Mouse (Mus musculus) lung, embryonic 14.5 days (tissue): ENCODE data around the gene B4galnt1. TPM values are rescaled to one million over a fixed set of nuclear protein-coding genes. Genes with fewer than 3 reads are reported as not detected.

ENCODE experiments used
- ATAC-seq: fragments of 200-750 bp; cut with Nextera tagmentation; 2 replicates; pipeline ENCODE4 v1.8.0; 2017; ENCODE audit warnings: mild to moderate bottlenecking, moderate TSS enrichment, moderate library complexity; ENCODE audit not compliant: insufficient read depth
- DNase-seq: peaks from one replicate; pipeline ENCODE4 v3.0.0-alpha.2; 2015
- H3K27ac ChIP-seq: fragments of 300-500 bp; sonication (generic); 2 replicates; pipeline ENCODE4 v1.5.1; 2014; ENCODE audit warnings: low read depth, mild to moderate bottlenecking, moderate library complexity
- H3K27me3 ChIP-seq: fragments of 300-500 bp; sonication (generic); 2 replicates; pipeline ENCODE4 v1.6.1; 2014; ENCODE audit warnings: low read length, control low read depth; ENCODE audit not compliant: insufficient read depth
- H3K36me3 ChIP-seq: fragments of 300-500 bp; sonication (generic); 2 replicates; pipeline ENCODE4 v1.6.1; 2014; ENCODE audit warnings: control low read depth; ENCODE audit not compliant: insufficient read depth
- H3K4me1 ChIP-seq: fragments of 300-500 bp; sonication (generic); 2 replicates; pipeline ENCODE4 v1.6.1; 2014; ENCODE audit warnings: antibody characterized with exemption, control low read depth; ENCODE audit not compliant: insufficient read depth
- H3K4me2 ChIP-seq: fragments of 300-500 bp; sonication (generic); 2 replicates; pipeline ENCODE4 v1.6.1; 2014; ENCODE audit warnings: mild to moderate bottlenecking
- H3K4me3 ChIP-seq: fragments of 300-500 bp; sonication (generic); 2 replicates; pipeline ENCODE4 v1.5.1; 2014; ENCODE audit warnings: low read depth, low read length
- H3K9ac ChIP-seq: fragments of 300-500 bp; sonication (generic); 2 replicates; pipeline ENCODE4 v1.6.1; 2014
- H3K9me3 ChIP-seq: fragments of 300-500 bp; sonication (generic); 2 replicates; pipeline ENCODE4 v1.6.1; 2016; ENCODE audit warnings: low read depth, low read length, control low read depth
- CTCF ChIP-seq: IDR thresholded peaks from 2 replicates; pipeline ENCODE4 v1.5.1; 2016; ENCODE audit warnings: antibody characterized with exemption, low read depth
- WGBS: fragments of 180-500 bp; shearing (Covaris S2); extraction: QIAGEN DNeasy Blood & Tissue Kit; methylation state at CpG from one replicate; pipeline ENCODE4 v1.1.7; 2014; 5-methylcytosine and 5-hydroxymethylcytosine counted together
- polyA plus RNA-seq: library from polyadenylated mRNA; unstranded; fragments of >200 nt; fragmentation: Nextera tagmentation; extraction: Ambion mirVana; gene quantifications from 2 replicates; pipeline ENCODE4 v1.2.1, GENCODE M21; 2014

B4galnt1 gene
- polyA plus RNA-seq, 1 experiment from 2014 or later, result 2.9 TPM

DNA sequence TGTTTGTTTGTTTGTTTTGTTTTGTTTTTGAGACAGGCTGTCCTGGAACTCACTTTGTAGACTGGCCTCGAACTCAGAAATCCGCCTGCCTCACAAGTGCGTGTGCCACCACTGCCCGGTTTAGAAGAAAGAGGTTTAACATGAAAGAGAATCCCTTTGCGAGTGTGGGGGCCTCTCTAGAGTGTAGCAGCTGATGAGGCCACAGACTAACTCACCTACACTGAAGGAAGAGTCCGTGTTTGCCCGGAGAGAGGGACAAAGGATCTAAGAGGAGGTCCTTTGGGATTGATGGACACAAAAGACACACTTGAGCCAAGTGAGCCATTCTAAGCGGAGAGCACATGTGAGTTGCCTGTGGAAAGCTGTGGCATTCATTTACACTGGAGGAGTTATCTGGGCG lies 12.2 kb downstream of the B4galnt1 start:
- H3K4me2 ChIP-seq, result peak overlapping the region; percentile 62
- 14% methylated on average over 9 of the region's 9 CpGs for WGBS
- ATAC-seq (no peak), DNase-seq (no peak)
- H3K27ac ChIP-seq, result no peak overlapping the region
- peaks cover 47% of the 10 kb centered on the region for H3K27me3 ChIP-seq
- H3K9me3 ChIP-seq, result no peaks in the 10 kb centered on the region
- peak overlapping the region; percentile 27; the same call in 1 of the 2 replicates for H3K4me3 ChIP-seq
- peaks cover 9% of the 10 kb centered on the region for H3K4me1 ChIP-seq
- no peaks in the 10 kb centered on the region for H3K36me3 ChIP-seq
- no peak overlapping the region for H3K9ac ChIP-seq
- no peak for TF ChIP-seq CTCF

DNA sequence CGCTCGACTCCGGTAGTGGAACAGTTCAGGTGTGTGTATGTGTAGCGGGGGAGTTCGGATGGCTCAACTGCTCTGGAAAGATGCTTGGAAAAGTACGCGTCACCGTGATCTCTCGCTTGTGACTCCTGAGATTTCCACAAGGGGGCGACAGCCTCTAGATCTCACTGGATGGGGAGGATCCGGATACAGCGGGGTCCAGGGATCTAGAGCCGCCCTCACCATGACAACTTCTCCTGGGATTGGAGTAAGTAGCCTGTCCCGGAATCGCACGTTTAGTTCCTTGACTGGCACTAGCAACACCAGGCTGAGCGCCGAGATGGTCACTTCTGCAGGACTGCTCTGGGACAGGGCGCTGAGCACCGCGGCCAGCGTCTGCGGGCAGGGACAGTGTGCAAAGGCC lies 12.7 kb downstream of the B4galnt1 start:
- H3K27ac ChIP-seq, result no peak overlapping the region
- H3K4me1 ChIP-seq, result peaks cover 9% of the 10 kb centered on the region
- no peaks in the 10 kb centered on the region for H3K9me3 ChIP-seq
- no peak overlapping the region for H3K9ac ChIP-seq
- 0 out of 2 replicates have a peak, but pooled peaks cover 4% of the 10 kb centered on the region for H3K36me3 ChIP-seq
- peak overlapping the region; percentile 27 for H3K4me3 ChIP-seq
- DNase-seq, result peak; percentile 96
- ATAC-seq, result peak; percentile 75
- peaks cover 47% of the 10 kb centered on the region for H3K27me3 ChIP-seq
- WGBS, result under 1% methylated on average over 23 of the region's 23 CpGs
- peak; percentile 91 for TF ChIP-seq CTCF
- peak overlapping the region; percentile 62 for H3K4me2 ChIP-seq

GRCm38 (mm10) chr10:127178286-127179027 lies 13.4 kb downstream of the B4galnt1 start:
- Histone ChIP-seq H3K36me3 (peaks cover 9% of the 10 kb centered on the region; the same call in 1 of the 2 replicates), H3K9me3 (no peaks in the 10 kb centered on the region), H3K4me3 (peak overlapping the region; percentile 27), H3K27ac (no peak overlapping the region), H3K4me1 (peaks cover 9% of the 10 kb centered on the region), H3K27me3 (peaks cover 47% of the 10 kb centered on the region), H3K9ac (no peak overlapping the region), H3K4me2 (peak overlapping the region; percentile 62)
- WGBS, result 5% methylated on average over 41 of the region's 41 CpGs
- ATAC-seq (no peak), DNase-seq (no peak)
- no peak for TF ChIP-seq CTCF

DNA sequence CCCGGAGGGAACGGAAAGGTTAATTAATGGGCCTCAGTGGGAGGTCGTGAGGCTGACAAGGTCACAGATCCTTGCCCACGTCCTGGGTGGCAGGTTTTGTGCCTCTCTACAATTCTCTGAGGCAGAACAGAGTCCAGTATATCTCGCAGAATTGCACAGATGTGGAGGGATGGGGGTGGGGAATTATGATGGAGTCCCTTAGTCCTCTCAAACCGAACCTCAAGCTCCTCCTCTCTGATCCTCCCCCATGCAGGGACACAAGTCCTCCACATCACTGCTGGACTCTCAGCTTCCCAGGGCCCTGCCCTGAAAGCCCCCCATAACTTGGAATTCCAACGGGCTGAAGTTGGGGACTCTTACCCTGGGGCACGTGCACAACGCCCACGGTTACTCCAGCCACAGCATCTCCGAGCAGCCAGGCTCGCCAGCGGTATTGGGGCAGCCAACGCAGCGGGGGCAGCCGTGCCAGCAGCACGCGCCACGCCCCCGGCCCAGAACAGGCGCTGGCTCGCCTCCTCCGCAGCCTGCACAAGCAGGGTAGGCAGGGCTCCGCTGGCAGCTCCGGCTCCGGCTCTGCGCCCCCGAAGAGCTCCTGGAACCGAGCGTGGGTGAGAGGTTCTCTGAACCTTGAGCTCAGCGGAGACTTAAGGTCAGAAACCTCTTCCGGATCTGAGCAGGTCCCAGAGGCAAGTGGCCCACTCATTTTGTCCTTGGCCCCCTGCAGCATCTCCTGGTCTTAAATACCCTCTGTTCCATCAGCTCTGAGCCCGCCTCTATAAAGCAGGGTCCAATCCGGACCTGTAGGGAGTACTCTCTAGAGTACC lies 15.1 kb downstream of the B4galnt1 start, which contains the start of gene Slc26a10:
Slc26a10 (minus strand) TSS at position 775 of the 824 bp plus-strand sequence.
- H3K4me2 ChIP-seq, result peak within 1 kb of the TSS; percentile 51

GRCm38 (mm10) chr10:127180695-127181047 lies 15.6 kb downstream of the B4galnt1 start:
- peaks cover 9% of the 10 kb centered on the region for H3K4me1 ChIP-seq
- no peak overlapping the region for H3K4me3 ChIP-seq
- no peak overlapping the region for H3K4me2 ChIP-seq
- no peak for TF ChIP-seq CTCF
- H3K36me3 ChIP-seq, result peaks cover 26% of the 10 kb centered on the region; the same call in 1 of the 2 replicates
- no peaks in the 10 kb centered on the region for H3K9me3 ChIP-seq
- DNase-seq, result no peak
- ATAC-seq, result no peak
- H3K27me3 ChIP-seq, result peaks cover 47% of the 10 kb centered on the region
- H3K27ac ChIP-seq, result no peak overlapping the region
- 30% methylated on average over 3 of the region's 3 CpGs for WGBS
- no peak overlapping the region for H3K9ac ChIP-seq

More for the DNA sequence above, 15.1 kb downstream of the B4galnt1 start, which contains the start of gene Slc26a10:
- peak within 1 kb of the TSS; percentile 29; the same call in 1 of the 2 replicates for H3K9ac ChIP-seq
- TF ChIP-seq CTCF, result no peak
- 4% methylated on average over 32 of the region's 34 CpGs for WGBS
- peak within 1 kb of the TSS; percentile 19; the same call in 1 of the 2 replicates for H3K4me3 ChIP-seq
- DNase-seq (peak; percentile 39), ATAC-seq (no peak)
- peaks cover 47% of the 10 kb centered on the region for H3K27me3 ChIP-seq
- H3K36me3 ChIP-seq, result peaks cover 20% of the 10 kb centered on the region; the same call in 1 of the 2 replicates
- no peaks in the 10 kb centered on the region for H3K9me3 ChIP-seq
- no peak within 1 kb of the TSS for H3K27ac ChIP-seq
- peaks cover 9% of the 10 kb centered on the region for H3K4me1 ChIP-seq

- no peak overlapping the region for H3K27ac ChIP-seq
- H3K36me3 ChIP-seq, result peaks cover 30% of the 10 kb centered on the region
- H3K27me3 ChIP-seq, result peaks cover 46% of the 10 kb centered on the region
- WGBS, result 52% methylated on average over 6 of the region's 6 CpGs
- no peaks in the 10 kb centered on the region for H3K9me3 ChIP-seq
- H3K9ac ChIP-seq, result no peak overlapping the region
- H3K4me3 ChIP-seq, result no peak overlapping the region
- DNase-seq (no peak), ATAC-seq (no peak)
- no peak overlapping the region for H3K4me2 ChIP-seq
- peaks cover 9% of the 10 kb centered on the region for H3K4me1 ChIP-seq
- TF ChIP-seq CTCF, result no peak
Measured at GRCm38 (mm10) chr10:127181566-127181965, 16.5 kb downstream of the B4galnt1 start.

- Histone ChIP-seq H3K27ac (no peak overlapping the region), H3K9me3 (no peaks in the 10 kb centered on the region), H3K36me3 (peaks cover 36% of the 10 kb centered on the region), H3K4me2 (no peak overlapping the region), H3K4me1 (peaks cover 9% of the 10 kb centered on the region), H3K4me3 (no peak overlapping the region), H3K27me3 (peaks cover 36% of the 10 kb centered on the region), H3K9ac (no peak overlapping the region)
- TF ChIP-seq CTCF, result no peak
- ATAC-seq (no peak), DNase-seq (no peak)
- 78% methylated on average over 4 of the region's 4 CpGs for WGBS
Measured at GRCm38 (mm10) chr10:127182624-127183023, 17.6 kb downstream of the B4galnt1 start.
